ENCODE assay signal across 8 mouse cellular contexts in the genomic region with DNA sequence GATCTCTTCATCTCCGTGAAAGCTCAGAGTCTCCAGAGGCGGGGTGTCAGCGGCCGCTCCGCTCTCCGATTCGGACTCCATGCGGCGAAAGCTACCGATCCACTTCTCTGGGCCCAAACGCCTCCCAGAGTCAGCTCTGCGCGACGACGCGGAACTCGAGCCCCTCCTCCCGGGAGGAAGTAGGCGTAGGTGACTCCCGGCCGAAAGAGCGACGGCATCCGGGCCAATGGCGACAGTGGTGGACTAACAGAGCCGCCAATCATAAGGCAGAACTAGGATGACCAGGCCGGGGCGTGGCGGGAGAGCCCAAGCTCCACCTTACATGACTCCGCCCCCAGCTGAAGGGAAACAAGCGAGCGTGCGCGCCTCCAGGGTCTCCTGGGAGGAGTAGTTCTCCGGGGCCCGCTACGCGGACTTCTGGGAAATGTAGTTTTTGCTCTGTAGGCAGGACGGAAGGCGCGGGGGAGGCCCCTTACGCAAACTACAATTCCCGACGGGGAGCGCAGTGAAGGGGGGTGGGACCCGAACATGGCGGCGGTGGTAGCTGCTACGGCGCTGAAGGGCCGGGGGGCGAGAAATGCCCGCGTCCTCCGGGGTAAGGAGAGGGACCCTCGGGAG. TPM values are rescaled to one million over a fixed set of nuclear protein-coding genes. Genes with fewer than 3 reads are reported as not detected.
A peak's percentile ranks its signal among the peaks of the same experiment; 100 is the strongest.
DNase-seq lines count a peak whose midpoint lies in the region; ATAC-seq and TF ChIP-seq lines count a peak whose summit lies in the region.

A gene (minus strand): TSS at position 196 of the 618 bp plus-strand sequence.
A gene (plus strand): TSS at position 388 of the 618 bp plus-strand sequence.

- peaks cover 72% of the 10 kb centered on the region for H3K4me1 ChIP-seq in E14TG2a.4 (replicated peaks; ENCODE audit: low read depth, low read length)
- H3K4me1 ChIP-seq in forebrain, embryonic 12.5 days: peaks cover 26% of the 10 kb centered on the region
- H3K4me1 ChIP-seq in heart, postnatal 0 days (ENCODE audit: control insufficient read depth, insufficient read depth): peaks cover 27% of the 10 kb centered on the region
- H3K4me1 ChIP-seq in liver, embryonic 16.5 days (ENCODE audit: control insufficient read depth, low read depth, low read length): peaks cover 33% of the 10 kb centered on the region
- H3K4me1 ChIP-seq in neural tube, embryonic 13.5 days (replicated peaks): peaks cover 40% of the 10 kb centered on the region
- H3K4me1 ChIP-seq in testis, adult 2 months (ENCODE audit: control insufficient read depth, insufficient read depth, low read length): peaks cover 8% of the 10 kb centered on the region

- H3K4me3 ChIP-seq in E14TG2a.4 (replicated peaks; ENCODE audit: low read length): peak within 1 kb of the TSS; percentile 95
- peak within 1 kb of the TSS; percentile 79 for H3K4me3 ChIP-seq in forebrain, embryonic 12.5 days (replicated peaks)
- peak within 1 kb of the TSS; percentile 77 for H3K4me3 ChIP-seq in heart, postnatal 0 days (ENCODE audit: low read depth, low read length)
- H3K4me3 ChIP-seq in liver, embryonic 16.5 days (ENCODE audit: low read depth, low read length): peak within 1 kb of the TSS; percentile 82
- peak within 1 kb of the TSS; percentile 79 for H3K4me3 ChIP-seq in neural tube, embryonic 13.5 days
- H3K4me3 ChIP-seq in testis, adult 2 months (ENCODE audit: control insufficient read depth, low read depth, low read length): peak within 1 kb of the TSS; percentile 96

- no peaks in the 10 kb centered on the region for H3K27me3 ChIP-seq in E14TG2a.4 (ENCODE audit: insufficient read depth, low read length)
- no peaks in the 10 kb centered on the region for H3K27me3 ChIP-seq in forebrain, embryonic 12.5 days
- H3K27me3 ChIP-seq in heart, postnatal 0 days (ENCODE audit: control insufficient read depth, insufficient read depth, low read length): no peaks in the 10 kb centered on the region
- H3K27me3 ChIP-seq in liver, embryonic 16.5 days (ENCODE audit: control insufficient read depth, insufficient read depth, low read depth, low read length): no peaks in the 10 kb centered on the region
- H3K27me3 ChIP-seq in neural tube, embryonic 13.5 days: no peaks in the 10 kb centered on the region
- no peaks in the 10 kb centered on the region for H3K27me3 ChIP-seq in testis, adult 2 months (ENCODE audit: control insufficient read depth, insufficient read depth, low read length)

- no peak for TF ChIP-seq CTCF in E14TG2a.4 (conservative IDR thresholded peaks at IDR 0.05; ENCODE audit: low read length)
- TF ChIP-seq CTCF in heart, postnatal 0 days (IDR thresholded peaks at IDR 0.05; ENCODE audit: low read depth): peak; percentile 4; the same call in 1 of the 2 replicates
- TF ChIP-seq CTCF in testis, adult 2 months (IDR thresholded peaks at IDR 0.05; ENCODE audit: control insufficient read depth, insufficient read depth, insufficient replicate concordance, low read depth, low read length): peak; percentile 4; the same call in 1 of the 2 replicates

- peak within 1 kb of the TSS; percentile 78 for H3K9ac ChIP-seq in forebrain, embryonic 12.5 days
- H3K9ac ChIP-seq in heart, postnatal 0 days (replicated peaks; ENCODE audit: low read depth, low read length): peak within 1 kb of the TSS; percentile 75
- peak within 1 kb of the TSS; percentile 82 for H3K9ac ChIP-seq in liver, embryonic 16.5 days (ENCODE audit: low read depth, low read length)
- H3K9ac ChIP-seq in neural tube, embryonic 13.5 days: peak within 1 kb of the TSS; percentile 87

- H3K36me3 ChIP-seq in E14TG2a.4 (ENCODE audit: insufficient read depth, low read length): peaks cover 74% of the 10 kb centered on the region
- peaks cover 52% of the 10 kb centered on the region for H3K36me3 ChIP-seq in forebrain, embryonic 12.5 days (replicated peaks)
- H3K36me3 ChIP-seq in heart, postnatal 0 days (replicated peaks; ENCODE audit: control insufficient read depth, insufficient read depth, low read length): peaks cover 54% of the 10 kb centered on the region
- peaks cover 4% of the 10 kb centered on the region for H3K36me3 ChIP-seq in liver, embryonic 16.5 days (ENCODE audit: control insufficient read depth, insufficient read depth)
- H3K36me3 ChIP-seq in neural tube, embryonic 13.5 days: peaks cover 49% of the 10 kb centered on the region
- peaks cover 14% of the 10 kb centered on the region for H3K36me3 ChIP-seq in testis, adult 2 months (ENCODE audit: control insufficient read depth, insufficient read depth, low read length)

- peak within 1 kb of the TSS; percentile 90 for H3K4me2 ChIP-seq in forebrain, embryonic 12.5 days
- H3K4me2 ChIP-seq in heart, postnatal 0 days (ENCODE audit: low read depth, low read length): peak within 1 kb of the TSS; percentile 85
- peak within 1 kb of the TSS; percentile 93 for H3K4me2 ChIP-seq in liver, embryonic 16.5 days (ENCODE audit: low read depth, low read length)
- H3K4me2 ChIP-seq in neural tube, embryonic 13.5 days: peak within 1 kb of the TSS; percentile 86

- peak within 1 kb of the TSS; percentile 54; the same call in 1 of the 2 replicates for H3K27ac ChIP-seq in forebrain, embryonic 12.5 days
- H3K27ac ChIP-seq in heart, postnatal 0 days (ENCODE audit: low read depth): peak within 1 kb of the TSS; percentile 76
- peak within 1 kb of the TSS; percentile 84 for H3K27ac ChIP-seq in liver, embryonic 16.5 days (ENCODE audit: low read length)
- H3K27ac ChIP-seq in neural tube, embryonic 13.5 days (replicated peaks): peak within 1 kb of the TSS; percentile 82
- peak within 1 kb of the TSS; percentile 92 for H3K27ac ChIP-seq in testis, adult 2 months (ENCODE audit: control insufficient read depth, insufficient read depth, low read depth, low read length)

- peak; percentile 98 for ATAC-seq in forebrain, embryonic 12.5 days (ENCODE audit: low FRiP score)
- ATAC-seq in heart, postnatal 0 days (ENCODE audit: insufficient read depth, low read depth): peak; percentile 96
- ATAC-seq in liver, embryonic 16.5 days (ENCODE audit: low read depth): peak; percentile 94
- peak; percentile 98 for ATAC-seq in neural tube, embryonic 13.5 days (ENCODE audit: low read depth)

- TF ChIP-seq POLR2A in testis, adult 2 months (IDR thresholded peaks at IDR 0.05; ENCODE audit: control insufficient read depth, low read depth, low read length): peak; percentile 77

- under 1% methylated on average over 56 of the region's 56 CpGs for WGBS in forebrain, embryonic 12.5 days
- 0% methylated on average over 54 of the region's 56 CpGs for WGBS in heart, postnatal 0 days
- WGBS in liver, embryonic 16.5 days (ENCODE audit: insufficient replicate concordance): under 1% methylated on average over 56 of the region's 56 CpGs
- WGBS in neural tube, embryonic 13.5 days: under 1% methylated on average over 56 of the region's 56 CpGs

- H3K9me3 ChIP-seq in E14TG2a.4 (ENCODE audit: low read length): no peaks in the 10 kb centered on the region
- no peaks in the 10 kb centered on the region for H3K9me3 ChIP-seq in forebrain, embryonic 12.5 days
- no peaks in the 10 kb centered on the region for H3K9me3 ChIP-seq in heart, postnatal 0 days (replicated peaks; ENCODE audit: control insufficient read depth, low read length)
- H3K9me3 ChIP-seq in liver, embryonic 16.5 days (replicated peaks; ENCODE audit: control insufficient read depth, low read length): no peaks in the 10 kb centered on the region
- H3K9me3 ChIP-seq in neural tube, embryonic 13.5 days: no peaks in the 10 kb centered on the region

- no peak for TF ChIP-seq EP300 in heart, postnatal 0 days (IDR thresholded peaks at IDR 0.05; ENCODE audit: low read depth)

- peak; percentile 100 for DNase-seq in c-Kit-positive CD71-positive TER-119-positive erythroid progenitor cells, embryonic 14.5 days (ENCODE audit: low spot score)
- DNase-seq in heart, postnatal 0 days (ENCODE audit: low spot score): peak; percentile 100
- peak; percentile 99 to 100 for DNase-seq in kidney, postnatal 4 days

RNA-seq across cellular contexts. Expression of the first gene that starts in this region (rescaled TPM):
- 184 and 190 TPM in 2 replicates for polyA plus RNA-seq in forebrain, embryonic 12.5 days (2016; fragmentation: Nextera tagmentation; extraction: Ambion mirVana)
- total RNA-seq in heart, postnatal 0 days (2014; rRNA removed; ENCODE audit: low replicate concordance): 125 and 146 TPM in 2 replicates
- 162 and 165 TPM in 2 replicates for polyA plus RNA-seq in heart, postnatal 0 days (2015; fragmentation: Nextera tagmentation; extraction: Ambion mirVana)
- polyA plus RNA-seq in liver, embryonic 16.5 days (2015; fragmentation: Nextera tagmentation; extraction: Ambion mirVana): 95.6 and 97.5 TPM in 2 replicates
- polyA plus RNA-seq in neural tube, embryonic 13.5 days (2015; fragmentation: Nextera tagmentation; extraction: Ambion mirVana): 195 and 200 TPM in 2 replicates
- 1,529 and 1,552 TPM in 2 replicates for polyA plus RNA-seq in testis, adult 2 months (2012; rRNA removed)

RNA-seq across cellular contexts. Expression of the second gene that starts in this region (rescaled TPM):
- polyA plus RNA-seq in forebrain, embryonic 12.5 days (2016; fragmentation: Nextera tagmentation; extraction: Ambion mirVana): 87.5 and 88.9 TPM in 2 replicates
- 221 and 310 TPM in 2 replicates for total RNA-seq in heart, postnatal 0 days (2014; rRNA removed; ENCODE audit: low replicate concordance)
- polyA plus RNA-seq in heart, postnatal 0 days (2015; fragmentation: Nextera tagmentation; extraction: Ambion mirVana): 345 and 362 TPM in 2 replicates
- polyA plus RNA-seq in liver, embryonic 16.5 days (2015; fragmentation: Nextera tagmentation; extraction: Ambion mirVana): 34.0 and 37.5 TPM in 2 replicates
- 104 and 119 TPM in 2 replicates for polyA plus RNA-seq in neural tube, embryonic 13.5 days (2015; fragmentation: Nextera tagmentation; extraction: Ambion mirVana)
- 118 and 119 TPM in 2 replicates for polyA plus RNA-seq in testis, adult 2 months (2012; rRNA removed)

Comparison
In these comparisons a context has a peak if more than half of its experiments do, and no peak if none do; other contexts are left out.
1. Peak in every context shown above with its lines: DNase-seq, ATAC-seq, H3K4me3 ChIP-seq and H3K27ac ChIP-seq.